Mouse (Mus musculus) T-helper 1 cell (primary cell): ENCODE measurements around the gene A230050P20Rik.
"Not testable (repeated sequence)": the region's sequence is repeated elsewhere in the genome, so short reads cannot be mapped to it uniquely, and the experiment has no call there.

ENCODE experiments used
- in situ Hi-C: fragments of 300-600 bp; cut with MboI, MseI; formaldehyde crosslinking; loops from one replicate; pipeline ENCODE4 v1.15.1; 2025; ENCODE audit warnings: high pct_unique_total_duplicates

The A230050P20Rik gene

DNA sequence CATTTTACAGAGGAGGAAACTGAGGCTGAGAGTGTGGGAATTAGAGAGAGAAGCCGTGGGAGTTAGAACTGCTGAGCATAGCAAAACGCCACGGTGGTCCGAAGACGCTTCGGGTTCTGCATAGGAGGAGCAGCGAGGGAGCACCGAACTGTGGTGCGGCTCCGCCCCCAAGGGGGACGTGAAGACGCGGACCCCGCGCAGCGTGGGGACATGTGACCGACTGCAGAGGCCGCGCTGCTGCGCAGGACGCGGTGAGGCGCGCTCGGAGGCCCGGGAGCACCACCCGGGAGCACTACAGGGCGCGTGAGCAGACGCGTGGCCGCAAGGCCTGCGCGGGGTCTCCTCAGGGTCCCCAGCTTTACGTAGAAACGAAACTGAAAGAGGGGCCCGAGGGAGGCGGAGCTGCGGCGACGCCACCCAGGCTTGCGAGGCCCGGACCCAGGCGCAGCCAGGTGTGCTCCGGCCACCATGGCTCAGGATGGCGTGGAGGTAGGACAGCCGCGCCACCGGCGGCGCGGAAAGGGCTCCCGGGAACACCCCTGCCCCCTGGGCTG lies at the start of gene A230050P20Rik:
Gene A230050P20Rik (plus strand): TSS at position 195 of the 554 bp plus-strand sequence.
- in situ Hi-C loops: no loop called here

DNA sequence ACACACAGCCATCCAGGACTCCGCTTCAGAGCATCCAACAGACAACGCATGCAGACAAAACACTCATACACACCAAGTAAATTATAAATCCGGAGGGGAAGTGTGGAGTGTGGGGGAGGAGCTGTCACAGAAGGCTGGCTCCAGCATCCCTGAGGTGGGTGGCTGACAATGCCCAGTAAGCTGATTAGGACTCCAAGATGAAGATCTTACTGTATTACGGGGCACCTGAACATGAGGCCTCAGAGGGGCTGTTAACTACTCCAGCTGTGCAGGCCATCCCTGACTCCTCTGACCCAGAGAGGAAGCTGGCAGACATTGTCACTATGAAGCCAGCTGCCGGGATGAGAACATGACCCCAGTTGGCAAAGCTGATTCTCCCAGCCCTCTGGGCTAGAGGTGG lies 48.4 kb upstream of the A230050P20Rik start:
- in situ Hi-C loops: no loop called here

DNA sequence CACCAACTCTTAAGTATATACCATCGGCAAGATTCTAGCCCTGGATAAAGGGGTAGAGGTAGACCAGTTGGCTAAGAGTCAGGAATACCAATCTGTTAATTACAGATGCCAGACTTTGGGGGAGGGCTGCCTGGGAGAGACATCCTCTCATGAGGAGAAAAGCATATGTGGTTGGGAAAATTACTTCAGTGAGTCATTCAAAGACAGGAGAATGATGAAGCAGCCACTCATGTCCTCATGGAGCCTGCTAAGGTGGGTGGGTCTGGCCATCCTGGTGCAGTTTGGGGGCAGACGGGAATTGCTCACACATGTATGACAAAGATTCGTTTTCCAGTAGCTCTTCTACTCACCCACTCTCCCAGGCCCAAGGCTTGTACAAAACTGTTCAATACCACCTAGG lies 45.6 kb upstream of the A230050P20Rik start:
- in situ Hi-C loops: no loop called here

DNA sequence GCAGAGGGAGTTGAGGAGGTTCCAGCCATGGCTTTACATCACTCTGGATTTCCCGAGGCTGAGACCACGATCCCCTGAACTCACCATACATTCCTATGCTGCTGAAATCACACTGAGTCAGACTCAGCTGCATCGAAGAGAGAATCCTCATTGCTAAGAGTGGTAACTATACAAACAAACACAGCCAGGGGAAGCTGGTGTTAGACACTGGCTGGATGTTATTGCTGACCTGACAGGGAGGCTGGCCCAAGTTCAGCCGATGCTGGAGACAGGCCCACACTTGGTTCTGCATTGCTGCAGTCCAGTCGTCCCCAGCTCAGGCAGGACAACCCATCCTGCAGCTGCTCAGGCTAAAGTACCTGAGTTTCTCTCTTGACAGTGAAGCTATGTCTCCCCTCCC lies 42.7 kb upstream of the A230050P20Rik start:
- in situ Hi-C loops: no loop called here

DNA sequence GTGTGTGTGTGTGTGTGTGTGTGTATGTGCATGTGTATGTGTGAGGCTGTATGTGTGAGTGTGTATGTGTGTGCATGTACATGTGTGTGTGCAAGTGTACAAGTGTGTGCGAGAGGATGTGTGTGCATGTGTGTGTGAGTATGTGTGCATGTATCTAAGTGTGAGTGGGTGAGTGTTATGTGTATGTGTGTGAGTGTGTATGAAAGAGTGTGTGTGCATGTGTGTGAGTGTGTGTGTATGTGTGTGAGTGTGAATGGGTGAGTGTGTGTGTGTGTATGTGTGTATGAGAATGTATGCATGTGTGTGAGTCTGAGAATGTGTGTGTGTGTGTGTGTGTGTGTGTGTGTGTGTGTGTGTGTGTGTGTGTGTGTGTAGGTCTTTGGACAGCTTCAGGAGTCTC lies 40.3 kb upstream of the A230050P20Rik start:
- in situ Hi-C loops: no loop called here

DNA sequence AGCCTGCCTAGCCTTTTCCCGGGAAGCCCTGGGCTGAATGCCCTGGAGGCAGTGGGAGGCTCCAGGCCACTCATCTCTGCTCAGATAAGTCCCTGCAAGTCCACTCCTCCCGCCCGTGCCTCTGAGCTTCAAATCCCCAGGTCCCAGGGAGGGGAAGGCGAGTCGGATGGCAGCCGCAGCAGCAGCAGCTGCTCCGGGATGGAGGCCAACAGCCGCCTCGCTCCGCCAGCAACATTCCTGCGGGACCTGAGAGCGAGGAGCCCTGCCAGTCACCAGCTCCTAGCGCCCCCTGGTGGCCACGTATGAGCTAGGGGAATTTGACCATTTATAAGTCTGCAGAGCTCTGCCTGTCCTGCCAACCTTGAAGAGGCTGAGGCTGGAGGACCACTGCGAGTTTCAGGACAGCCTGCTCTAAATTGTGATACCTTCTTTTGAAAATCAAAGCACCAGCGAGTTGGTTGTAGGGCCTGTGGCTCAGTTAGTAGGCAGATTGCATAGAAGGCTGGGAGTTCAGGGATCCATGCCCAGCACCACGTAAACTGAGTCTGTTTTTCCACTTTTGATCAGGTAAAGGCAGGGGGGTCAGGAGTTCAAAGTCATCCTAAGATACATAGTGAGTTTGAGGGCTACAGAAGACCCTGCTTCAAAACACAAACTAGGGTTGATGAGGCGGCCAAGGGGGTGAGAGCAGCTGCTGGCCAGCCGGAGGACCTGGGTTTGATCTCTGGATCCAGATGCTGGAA lies 37.4 kb upstream of the A230050P20Rik start:
- in situ Hi-C loops: loop anchor here (5.0 kb wide), 1 partner anchor 84 kb away; the partner anchor contains the start of gene Olfm2

DNA sequence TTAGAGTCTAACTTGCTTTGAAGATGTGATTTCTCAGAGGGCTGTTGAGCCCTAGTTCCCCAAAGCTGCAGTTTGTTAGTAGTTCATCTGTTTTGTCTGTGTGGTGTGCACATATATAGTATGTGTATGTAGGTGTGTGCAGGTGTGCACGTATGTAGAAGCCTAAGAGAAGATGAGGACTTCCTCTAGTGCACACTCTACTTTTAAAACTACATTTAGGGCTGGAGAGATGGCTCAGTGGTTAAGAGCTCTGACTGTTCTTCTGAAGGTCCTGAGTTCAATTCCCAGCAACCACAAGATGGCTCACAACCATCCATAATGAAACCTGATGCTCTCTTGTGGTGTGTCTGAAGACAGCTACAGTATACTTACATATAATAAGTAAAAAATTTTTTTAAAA lies 33.6 kb upstream of the A230050P20Rik start:
- in situ Hi-C loops: loop anchor here (5.0 kb wide), 1 partner anchor 88 kb away; the partner anchor contains the start of gene Olfm2

DNA sequence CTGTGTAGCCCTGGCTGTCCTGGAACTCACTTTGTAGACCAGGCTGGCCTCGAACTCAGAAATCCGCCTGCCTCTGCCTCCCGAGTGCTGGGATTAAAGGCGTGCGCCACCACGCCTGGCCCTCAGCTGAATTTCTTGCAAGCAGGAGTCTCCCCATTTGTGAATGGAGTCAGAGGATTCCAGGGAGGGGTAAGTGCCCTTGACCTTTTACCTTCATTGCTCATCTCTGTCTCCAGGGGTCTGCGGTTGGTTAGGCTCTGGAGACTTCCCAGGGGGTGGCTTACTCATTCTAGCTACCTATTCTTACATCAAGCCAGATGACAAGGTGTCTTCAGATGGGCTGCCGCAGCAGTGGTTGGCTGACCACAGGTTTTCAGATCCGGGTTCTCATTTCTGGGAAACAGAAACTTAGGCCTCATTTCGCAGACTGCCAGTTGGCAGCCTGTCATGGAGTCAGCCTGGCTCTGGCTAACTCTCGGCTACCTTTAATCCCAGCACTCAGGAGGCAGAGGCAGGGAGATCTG lies 32.9 kb upstream of the A230050P20Rik start:
- in situ Hi-C loops: not testable (repeated sequence)

DNA sequence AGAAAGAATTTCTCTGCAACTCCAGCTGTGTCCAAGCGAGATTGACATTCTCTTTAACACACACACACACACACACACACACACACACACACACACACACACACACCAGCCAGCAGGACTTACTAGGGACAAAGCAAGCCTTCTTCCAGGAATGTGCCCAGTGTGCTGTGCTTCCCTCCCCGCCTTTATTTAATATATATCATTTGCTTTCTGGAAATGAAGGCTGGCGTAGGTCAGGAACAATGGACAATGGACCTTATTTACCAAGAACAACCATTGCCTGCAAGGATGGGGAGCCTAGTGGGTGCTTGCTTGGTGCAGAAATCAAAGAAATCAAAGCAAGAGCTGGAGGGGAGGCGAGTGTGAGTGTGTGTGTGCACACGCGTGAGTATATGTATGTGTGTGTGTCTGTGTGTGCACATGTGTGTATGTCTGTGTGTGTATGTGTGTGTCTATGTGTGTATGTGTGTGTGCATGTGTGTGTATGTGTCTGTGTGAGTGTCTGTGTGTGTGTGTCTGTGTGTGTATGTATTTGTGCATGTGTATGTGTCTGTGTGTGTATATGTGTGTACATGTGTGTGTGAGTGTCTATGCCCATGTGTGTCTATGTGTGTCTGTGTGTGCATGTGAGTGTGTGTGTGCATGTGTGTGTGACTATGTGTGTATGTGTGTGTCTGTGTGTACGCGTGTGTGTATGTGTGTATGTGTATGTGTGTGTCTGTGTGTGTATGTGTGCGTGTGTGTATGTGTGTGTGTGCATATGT lies 31.1 kb upstream of the A230050P20Rik start:
- in situ Hi-C loops: no loop called here

DNA sequence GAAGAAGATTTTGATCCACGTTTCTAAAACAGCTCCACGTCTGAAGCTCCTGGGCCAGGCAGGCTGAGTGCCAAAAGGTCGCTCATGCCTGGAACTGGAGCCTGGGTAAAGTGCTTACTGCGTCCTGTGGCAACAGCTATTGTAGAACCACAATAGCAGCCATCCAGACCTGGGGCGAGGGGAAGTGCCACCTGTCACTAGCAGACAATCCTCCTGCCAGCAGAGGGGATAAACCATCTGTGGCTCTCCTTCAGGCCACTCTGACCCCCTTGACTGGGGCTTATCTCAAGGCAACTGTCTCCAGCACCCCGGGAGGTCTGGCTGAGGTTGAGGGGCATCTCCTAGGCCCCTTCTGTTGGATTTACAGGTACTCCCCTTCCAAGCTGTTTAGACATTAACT lies 29.5 kb upstream of the A230050P20Rik start:
- in situ Hi-C loops: no loop called here

DNA sequence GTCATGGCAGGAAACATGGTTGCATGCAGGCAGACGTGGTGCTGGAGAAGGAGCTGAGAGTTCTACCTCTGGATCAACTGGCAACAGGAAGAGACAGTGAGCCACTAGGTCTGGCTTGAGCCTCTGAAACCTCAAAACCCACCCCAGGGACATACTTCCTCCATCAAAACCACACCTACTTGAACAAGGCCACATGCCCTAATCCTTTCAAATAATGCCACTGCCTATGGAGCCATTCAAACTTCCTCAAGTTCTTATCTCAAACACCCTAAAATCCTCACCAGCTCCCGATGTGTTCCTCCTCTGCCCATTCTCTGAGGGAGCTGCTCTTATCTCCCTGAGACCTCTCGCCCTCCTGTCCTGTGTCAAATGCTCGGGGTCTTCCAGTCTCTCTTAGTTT lies 26.2 kb upstream of the A230050P20Rik start:
- in situ Hi-C loops: no loop called here

DNA sequence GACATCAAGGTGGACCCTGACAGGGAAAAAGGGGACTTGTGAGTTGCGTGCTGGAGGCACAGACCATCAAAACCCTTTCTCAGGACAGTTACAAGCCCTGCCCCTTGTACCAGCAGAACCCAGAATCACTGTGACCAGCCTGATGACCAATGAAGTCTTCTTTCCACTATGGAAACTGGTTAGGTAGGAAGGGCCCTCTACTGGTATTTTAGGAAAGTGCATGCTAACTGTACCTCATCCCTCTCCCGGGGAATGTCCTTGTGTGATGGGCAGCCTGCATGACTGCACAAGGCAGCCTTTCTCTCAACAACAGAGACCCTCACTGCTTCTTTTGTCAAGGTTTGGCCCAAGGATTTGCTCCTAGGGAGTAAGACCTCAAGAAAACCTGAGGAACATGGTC lies 25.8 kb upstream of the A230050P20Rik start:
- in situ Hi-C loops: no loop called here

DNA sequence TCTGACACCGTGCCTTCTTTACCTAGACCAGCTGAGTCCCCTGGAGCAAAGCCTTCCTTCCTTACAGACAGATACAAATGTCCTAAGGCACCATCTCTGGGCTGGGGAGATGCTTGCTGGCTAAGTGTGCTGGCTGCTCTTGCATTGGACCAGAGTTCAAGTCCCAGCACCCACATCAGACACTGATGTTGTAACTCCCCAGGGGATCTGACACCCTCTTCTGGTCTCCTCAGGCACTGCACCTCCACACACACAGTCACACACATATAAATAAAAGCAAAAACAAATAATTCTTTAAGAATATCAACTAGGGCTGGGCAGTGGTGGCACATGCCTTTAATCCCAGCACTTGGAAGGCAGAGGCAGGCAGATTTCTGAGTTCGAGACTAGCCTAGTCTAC lies 18.3 kb upstream of the A230050P20Rik start:
- in situ Hi-C loops: no loop called here

DNA sequence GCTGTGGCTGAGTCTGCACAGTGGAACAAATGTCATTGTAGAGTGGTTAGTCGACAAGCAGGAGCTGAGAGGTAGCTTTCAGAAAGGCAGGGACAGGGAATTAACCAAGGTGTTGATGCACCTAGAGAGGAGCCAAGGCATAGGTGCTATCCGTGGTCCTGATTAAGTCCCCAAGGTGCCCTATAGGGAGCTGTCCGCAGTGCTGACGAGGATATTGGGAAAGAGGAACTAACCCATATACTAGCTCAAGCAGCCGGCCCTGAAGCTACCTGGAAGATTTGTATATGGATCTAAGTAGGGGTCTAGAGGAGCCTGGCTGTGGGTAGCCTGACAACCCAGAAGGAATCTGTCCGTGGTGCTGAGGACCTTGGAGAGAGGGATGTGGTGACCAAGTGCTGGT lies 11.3 kb upstream of the A230050P20Rik start:
- in situ Hi-C loops: no loop called here

DNA sequence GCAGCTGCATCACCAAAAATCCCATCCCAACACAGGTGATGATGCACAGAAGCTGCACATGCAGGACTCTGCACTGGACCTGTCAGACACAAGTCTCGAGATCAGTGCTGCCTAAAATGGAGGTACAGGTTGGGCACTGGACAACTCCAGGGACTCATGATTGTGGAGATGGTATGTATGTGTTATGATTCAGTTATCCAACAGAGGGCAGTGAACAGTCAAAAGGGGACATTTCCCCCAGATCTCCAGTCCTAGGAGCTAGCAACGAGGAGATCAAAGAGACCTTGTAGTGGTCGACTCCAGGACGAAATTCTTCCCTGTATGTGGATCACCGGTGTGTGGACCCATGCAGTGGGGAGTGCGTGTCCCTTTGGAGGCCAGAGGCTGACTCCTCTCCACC lies 8.5 kb upstream of the A230050P20Rik start:
- in situ Hi-C loops: no loop called here

DNA sequence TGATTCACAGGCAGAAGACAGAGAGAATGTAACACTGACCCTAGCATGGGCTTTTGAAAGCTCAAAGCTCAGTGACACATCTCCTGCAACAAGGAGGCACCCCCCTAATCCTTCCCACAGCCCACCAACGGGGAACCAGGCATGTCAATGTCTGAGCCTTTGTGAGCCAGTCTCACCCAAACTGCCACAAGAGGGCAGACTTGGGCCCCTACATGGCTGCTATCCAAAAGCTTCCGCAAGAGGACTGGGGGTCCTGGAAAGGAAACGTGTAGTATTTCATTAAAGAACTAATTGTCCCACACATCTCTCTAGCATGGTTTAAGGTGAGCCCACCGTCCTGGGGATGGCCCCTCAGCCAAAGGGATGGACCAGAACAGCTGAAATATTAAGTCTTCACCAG lies 6.6 kb upstream of the A230050P20Rik start:
- in situ Hi-C loops: no loop called here

DNA sequence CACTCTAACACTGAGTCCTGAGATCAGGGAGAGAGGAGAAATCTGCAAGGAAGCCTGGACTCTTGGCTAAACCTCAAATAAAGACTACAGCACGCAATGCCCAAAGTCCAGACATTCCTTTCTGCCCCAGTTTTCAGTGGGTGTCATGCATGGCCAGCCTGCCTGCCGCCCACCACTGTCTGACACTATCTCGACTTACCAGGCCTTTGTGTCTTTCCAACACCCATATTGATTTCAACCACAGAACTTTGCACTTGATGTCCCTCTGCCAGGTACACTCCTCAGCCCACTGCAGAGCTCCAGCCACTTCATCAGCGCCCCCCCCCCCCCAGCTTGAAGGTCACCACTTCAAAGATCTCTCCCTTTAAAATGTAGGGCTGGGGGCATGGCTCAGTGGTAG lies 6.2 kb upstream of the A230050P20Rik start:
- in situ Hi-C loops: no loop called here

DNA sequence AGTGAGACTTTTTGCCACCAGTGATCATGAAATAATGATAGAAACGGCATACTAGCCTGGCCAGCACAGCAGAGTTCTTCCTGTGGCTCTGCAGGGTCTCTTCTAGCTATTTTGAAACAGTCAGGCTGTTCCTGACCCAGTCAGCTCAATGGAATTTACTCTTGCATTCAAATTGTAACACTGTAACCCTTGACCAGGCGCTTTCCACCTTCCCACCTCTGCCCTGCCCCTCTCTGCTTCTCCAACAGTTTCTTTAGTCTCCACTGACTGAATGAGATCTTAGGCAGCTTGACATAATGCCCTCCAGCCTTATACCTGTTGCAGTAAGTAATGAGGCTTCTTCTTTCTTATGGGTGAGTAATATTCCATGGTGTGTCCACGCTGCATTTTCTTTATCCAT lies 1.6 kb upstream of the A230050P20Rik start:
- in situ Hi-C loops: no loop called here

DNA sequence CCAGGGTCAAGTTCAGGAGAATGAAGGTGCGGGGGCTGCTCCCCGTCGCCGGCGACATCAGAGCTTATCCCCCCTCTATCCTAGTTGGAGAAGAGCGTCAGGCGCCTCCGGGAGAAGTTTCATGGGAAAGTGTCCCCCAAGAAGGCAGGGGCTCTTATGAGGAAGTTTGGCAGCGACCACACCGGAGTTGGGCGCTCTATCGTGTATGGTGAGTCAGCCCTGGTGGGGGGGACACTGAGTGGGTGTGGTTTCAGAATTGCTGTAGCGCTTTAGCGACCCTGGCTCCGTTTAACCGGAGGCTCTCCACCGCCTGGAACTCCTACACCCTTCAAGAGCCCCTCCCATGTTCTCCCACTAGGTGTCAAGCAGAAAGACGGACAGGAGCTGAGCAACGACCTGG lies 804 bp downstream of the A230050P20Rik start:
- in situ Hi-C loops: no loop called here

DNA sequence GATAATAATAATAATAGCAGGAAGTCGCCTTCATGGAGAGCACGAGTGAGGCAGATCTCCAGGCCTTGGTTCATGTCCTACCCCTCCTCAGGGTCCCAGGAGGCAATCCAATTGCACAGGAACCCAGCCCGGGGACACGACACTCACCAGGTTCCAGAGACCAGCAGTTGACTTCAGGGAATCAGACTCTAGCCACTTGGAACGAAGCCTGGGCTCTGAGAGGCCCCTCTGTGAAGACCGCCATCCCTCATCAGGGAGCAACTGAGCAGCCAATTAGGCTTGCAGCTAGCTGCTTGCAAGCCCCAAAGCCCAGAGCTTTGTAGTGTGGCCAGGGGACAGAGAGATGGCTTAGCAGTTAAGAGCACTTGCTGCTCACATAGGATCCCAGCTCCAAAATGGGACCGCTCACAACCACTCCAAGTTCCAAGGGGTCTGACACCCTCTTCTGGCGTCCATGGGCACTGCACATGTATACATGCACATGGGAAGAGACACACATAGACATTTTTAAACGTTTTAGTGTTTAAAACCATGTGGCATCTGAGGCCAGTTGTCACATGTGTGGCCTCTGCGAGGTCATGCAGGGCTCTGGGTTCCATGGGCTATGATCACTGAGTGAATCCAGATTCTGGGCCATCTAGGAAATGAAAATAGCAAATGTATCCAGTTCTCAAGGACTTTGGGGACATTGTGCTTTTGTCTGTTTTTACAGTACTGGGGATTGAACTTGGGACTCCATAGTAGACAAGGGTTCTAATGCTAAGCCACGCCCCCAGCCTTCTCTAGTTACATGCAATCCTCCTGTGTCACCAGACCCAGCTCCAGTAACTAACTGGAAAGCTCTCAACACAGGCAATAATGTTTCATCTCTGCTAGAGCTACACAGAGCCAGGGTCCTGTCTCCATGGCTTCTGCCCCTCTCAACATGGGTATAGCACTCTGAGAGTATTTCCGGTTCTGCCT lies 2.0 kb downstream of the A230050P20Rik start:
- in situ Hi-C loops: no loop called here

DNA sequence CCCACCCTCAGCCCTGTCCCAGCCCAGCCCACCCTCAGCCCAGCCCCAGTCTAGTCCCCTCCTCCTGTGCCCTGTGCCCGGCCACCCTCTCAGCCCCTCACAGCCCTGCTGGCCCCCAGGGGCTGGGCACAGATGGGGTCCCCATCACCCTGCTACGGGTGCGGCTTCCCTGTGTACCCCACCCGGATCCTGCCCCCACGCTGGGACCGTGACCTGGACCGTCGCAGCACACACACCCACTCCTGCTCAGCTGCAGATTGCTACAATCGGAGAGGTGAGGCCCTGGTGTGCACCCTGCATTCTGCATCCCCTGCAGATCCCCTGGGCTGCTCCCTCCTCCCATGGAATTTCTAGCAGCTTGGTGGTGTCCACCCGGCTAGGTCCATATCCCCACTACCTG lies 4.5 kb downstream of the A230050P20Rik start:
- in situ Hi-C loops: no loop called here
